In genomic region chr13:99611715-99612494, GRCm38 (mm10) we compare ENCODE assay signal across 24 mouse cellular contexts.
DNase-seq lines count a peak whose midpoint lies in the region; ATAC-seq and TF ChIP-seq lines count a peak whose summit lies in the region.
"Had no signal": no experiment of that assay in that cellular context is flagged by ENCODE, and none has a peak within 500 bp of the region (broad histone marks: within the 10 kb centered on the region; RNA-seq: fewer than 3 reads in every experiment).

No protein-coding gene starts in this region.

- TF ChIP-seq EP300 in stomach, postnatal 0 days (optimal IDR thresholded peaks at IDR 0.05): no peak

- H3K4me1 ChIP-seq in stomach, postnatal 0 days (replicated peaks; ENCODE audit: control insufficient read depth, insufficient read depth): no peaks in the 10 kb centered on the region

- H3K9me3 ChIP-seq in stomach, postnatal 0 days (ENCODE audit: control insufficient read depth, low read length): no peaks in the 10 kb centered on the region
- H3K9me3 ChIP-seq: forebrain, embryonic 10.5 days; forebrain, embryonic 13.5 days; heart, embryonic 12.5 days; heart, embryonic 15.5 days had no signal

- 80% methylated on average over 18 of the region's 18 CpGs for WGBS in stomach, postnatal 0 days

- no peak overlapping the region for H3K27ac ChIP-seq in stomach, postnatal 0 days (replicated peaks)
- H3K27ac ChIP-seq: forebrain, embryonic 10.5 days; forebrain, embryonic 13.5 days; heart, embryonic 15.5 days; hindbrain, embryonic 14.5 days; hindbrain, postnatal 0 days had no signal

- H3K4me2 ChIP-seq in stomach, postnatal 0 days (replicated peaks; ENCODE audit: low read depth): no peak overlapping the region
- H3K4me2 ChIP-seq: forebrain, embryonic 13.5 days; heart, embryonic 12.5 days; heart, embryonic 15.5 days; hindbrain, embryonic 14.5 days had no signal

- no peak for TF ChIP-seq CTCF in stomach, postnatal 0 days (IDR thresholded peaks at IDR 0.05; ENCODE audit: low read depth)

- H3K4me3 ChIP-seq in stomach, postnatal 0 days (ENCODE audit: low read depth, low read length): no peak overlapping the region
- H3K4me3 ChIP-seq: forebrain, embryonic 10.5 days; forebrain, embryonic 13.5 days; heart, embryonic 12.5 days; heart, embryonic 15.5 days had no signal

- H3K27me3 ChIP-seq in stomach, postnatal 0 days (ENCODE audit: control insufficient read depth, insufficient read depth, low read length): no peaks in the 10 kb centered on the region
- H3K27me3 ChIP-seq: forebrain, embryonic 13.5 days; heart, embryonic 12.5 days; heart, embryonic 15.5 days had no signal

- H3K9ac ChIP-seq in stomach, postnatal 0 days (ENCODE audit: low read length): no peak overlapping the region
- H3K9ac ChIP-seq: forebrain, embryonic 13.5 days; heart, embryonic 12.5 days; heart, embryonic 15.5 days; hindbrain, embryonic 14.5 days had no signal

- H3K36me3 ChIP-seq in stomach, postnatal 0 days (ENCODE audit: control insufficient read depth, insufficient read depth, low read length): no peaks in the 10 kb centered on the region
- H3K36me3 ChIP-seq: forebrain, embryonic 10.5 days; heart, embryonic 12.5 days; heart, embryonic 15.5 days had no signal

- ATAC-seq in stomach, postnatal 0 days (ENCODE audit: low FRiP score, low TSS enrichment): no peak
- ATAC-seq: CD4-positive, CD25-positive, alpha-beta regulatory T cell, adult 4 months; forebrain, embryonic 13.5 days; forebrain, embryonic 16.5 days; hindbrain, postnatal 0 days had no signal

- DNase-seq in layer of hippocampus, adult 18-20 months (ENCODE audit: low spot score in 2 of 2): peak; percentile 50 to 85
- no peak for DNase-seq in layer of hippocampus, adult 9-10 months (ENCODE audit: low spot score)
- peak; percentile 27 for DNase-seq in right cerebral cortex, adult 18-20 months
- DNase-seq in right cerebral cortex, postnatal 10 days (ENCODE audit: low spot score in 2 of 2): no peak
- DNase-seq in layer of hippocampus, postnatal 36 days: peak; percentile 30 to 36
- no peak for DNase-seq in stomach, postnatal 0 days (ENCODE audit: low spot score)
- no peak for DNase-seq in ovary, adult 18-20 months (ENCODE audit: low spot score)
- DNase-seq: adrenal gland, adult 2 months; adrenal gland, postnatal 14 days; cerebellum, adult 11-12 months; cerebellum, adult 8-10 months; cerebellum, postnatal 14 days; gastrocnemius, postnatal 14 days; heart, adult 18-20 months; heart, postnatal 10 days; heart, postnatal 4 days had no signal

Comparison
In these comparisons a context has a peak if more than half of its experiments do, and no peak if none do; other contexts are left out.
1. DNase-seq: peak in layer of hippocampus, adult 18-20 months (2 of 2), right cerebral cortex, adult 18-20 months (single experiment) and layer of hippocampus, postnatal 36 days (2 of 2); none in layer of hippocampus, adult 9-10 months (single experiment), right cerebral cortex, postnatal 10 days (0 of 2), stomach, postnatal 0 days (single experiment) and ovary, adult 18-20 months (single experiment).